Mouse (Mus musculus) midbrain, embryonic 11.5 days (tissue): ENCODE data around the gene Ctnnd1. TPM values are rescaled to one million over a fixed set of nuclear protein-coding genes. Genes with fewer than 3 reads are reported as not detected.

Source experiments
- ATAC-seq: fragments of 200-750 bp; cut with Nextera tagmentation; 2 replicates; pipeline ENCODE4 v1.8.0; 2017; ENCODE audit warnings: moderate TSS enrichment, moderate library complexity; ENCODE audit not compliant: low FRiP score
- DNase-seq: peaks from one replicate; pipeline ENCODE4 v3.0.0; 2015; ENCODE audit warnings: low spot score; ENCODE audit errors: missing footprints
- H3K27ac ChIP-seq: fragments of 300-500 bp; sonication (generic); 2 replicates; pipeline ENCODE4 v1.5.1; 2014; ENCODE audit warnings: low read depth, low read length
- H3K27me3 ChIP-seq: fragments of 300-500 bp; sonication (generic); 2 replicates; pipeline ENCODE4 v1.6.1; 2014; ENCODE audit warnings: mild to moderate bottlenecking, low read length, moderate library complexity, mixed read lengths; ENCODE audit not compliant: control insufficient read depth, insufficient read depth
- H3K36me3 ChIP-seq: fragments of 300-500 bp; sonication (generic); 2 replicates; pipeline ENCODE4 v1.6.1; 2014; ENCODE audit warnings: mild to moderate bottlenecking, low read length, moderate library complexity, mixed read lengths; ENCODE audit not compliant: control insufficient read depth, insufficient read depth
- H3K4me1 ChIP-seq: fragments of 300-500 bp; sonication (generic); 2 replicates; pipeline ENCODE4 v1.6.1; 2014; ENCODE audit warnings: low read length; ENCODE audit not compliant: control insufficient read depth, insufficient read depth
- H3K4me2 ChIP-seq: fragments of 300-500 bp; sonication (generic); 2 replicates; pipeline ENCODE4 v1.6.1; 2014; ENCODE audit warnings: mild to moderate bottlenecking, moderate library complexity
- H3K4me3 ChIP-seq: fragments of 300-500 bp; sonication (generic); 2 replicates; pipeline ENCODE4 v1.5.1; 2014; ENCODE audit warnings: low read depth, low read length
- H3K9ac ChIP-seq: fragments of 300-500 bp; sonication (generic); 2 replicates; pipeline ENCODE4 v1.6.1; 2014; ENCODE audit warnings: low read length
- H3K9me3 ChIP-seq: fragments of 300-500 bp; sonication (generic); 2 replicates; pipeline ENCODE4 v1.6.1; 2016; ENCODE audit warnings: low read length; ENCODE audit not compliant: control insufficient read depth
- WGBS: fragments of 180-500 bp; shearing (Covaris S2); extraction: QIAGEN DNeasy Blood & Tissue Kit; methylation state at CpG from one replicate; pipeline ENCODE4 v1.1.7; 2014; 5-methylcytosine and 5-hydroxymethylcytosine counted together
- polyA plus RNA-seq: library from polyadenylated mRNA; unstranded; fragments of >200 nt; fragmentation: Nextera tagmentation; extraction: Ambion mirVana; gene quantifications from 2 replicates; pipeline ENCODE4 v1.2.1, GENCODE M21; 2014

Gene Ctnnd1
- 36.8 and 38.3 TPM in 2 replicates for polyA plus RNA-seq

DNA sequence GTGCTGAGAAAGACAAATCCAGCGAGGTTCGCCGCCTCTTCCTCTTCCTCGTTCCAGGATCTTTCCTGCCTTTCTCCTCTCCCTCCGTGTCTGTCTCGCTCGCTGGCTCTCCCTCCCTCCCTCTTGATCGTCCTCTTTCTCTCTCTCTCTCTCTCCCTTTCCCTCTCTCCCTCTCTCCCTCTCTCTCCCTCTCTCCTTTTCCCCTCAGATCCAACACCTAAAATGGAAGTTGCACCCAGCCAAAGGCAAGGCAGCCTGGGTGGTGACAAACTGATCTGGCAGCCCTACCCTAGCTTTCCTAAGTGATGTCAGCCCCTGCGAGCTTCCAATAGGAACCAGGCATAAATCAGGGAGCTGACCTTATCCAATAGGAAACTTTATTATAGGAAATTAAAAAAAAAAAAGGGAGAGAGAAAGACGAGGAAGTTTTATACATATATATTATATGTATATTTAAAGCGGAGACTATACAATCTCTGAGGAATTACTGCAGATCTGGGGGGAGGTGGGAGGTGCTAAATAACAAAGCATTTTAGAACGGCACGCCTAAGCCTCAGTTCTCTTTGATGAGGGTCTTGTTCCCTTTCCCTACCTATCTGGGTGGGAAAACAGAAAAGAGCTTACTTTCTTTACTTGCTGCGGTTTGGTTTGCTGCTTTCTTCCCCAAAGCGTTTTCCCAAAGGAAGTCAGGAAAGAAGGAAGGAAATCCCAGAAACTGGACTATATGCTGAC, at the start of gene Ctnnd1:
Ctnnd1 (minus strand) TSS at position 302 of the 732 bp plus-strand sequence.
- ATAC-seq (peak; percentile 98), DNase-seq (peak; percentile 98)
- no peaks in the 10 kb centered on the region; the same call in 1 of the 2 replicates for H3K36me3 ChIP-seq
- H3K27me3 ChIP-seq, result no peaks in the 10 kb centered on the region
- H3K4me3 ChIP-seq, result peak within 1 kb of the TSS; percentile 69
- no peaks in the 10 kb centered on the region for H3K9me3 ChIP-seq
- H3K4me1 ChIP-seq, result peaks cover 6% of the 10 kb centered on the region
- H3K9ac ChIP-seq, result peak within 1 kb of the TSS; percentile 79
- H3K27ac ChIP-seq, result peak within 1 kb of the TSS; percentile 66
- under 1% methylated on average over 15 of the region's 15 CpGs for WGBS
- peak within 1 kb of the TSS; percentile 64 for H3K4me2 ChIP-seq

DNA sequence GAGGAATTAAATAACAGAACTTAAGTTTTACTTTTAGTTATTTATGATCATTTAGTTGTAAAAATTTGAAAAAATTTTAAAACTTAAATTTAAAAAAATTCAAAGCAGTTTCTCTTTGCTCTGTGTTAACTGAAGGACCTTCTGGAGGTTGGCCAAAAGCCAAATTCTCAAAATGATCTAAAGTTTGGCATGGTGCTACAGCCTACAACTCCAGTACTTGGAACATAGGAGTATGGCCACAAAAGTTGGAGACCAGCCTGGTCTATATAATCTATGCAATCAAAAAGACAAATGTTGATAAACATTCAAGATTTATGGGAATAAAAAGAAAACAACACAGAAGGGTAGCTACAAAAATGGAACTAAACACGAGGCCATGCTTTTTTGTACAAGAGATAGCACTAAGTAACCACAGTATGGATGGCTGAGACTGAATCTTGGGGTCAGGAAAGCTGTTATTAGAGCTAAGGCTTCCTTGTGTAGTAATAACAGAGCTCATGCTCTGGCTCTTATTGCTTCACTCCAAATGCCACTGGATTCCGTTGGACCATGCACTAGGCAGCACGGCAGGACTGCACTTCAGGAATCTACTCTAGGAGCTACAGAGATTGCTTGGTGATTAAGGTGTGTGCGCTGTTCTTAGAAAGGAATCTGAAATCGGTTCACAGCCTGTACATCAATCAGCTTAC, 44.6 kb upstream of the Ctnnd1 start:
- Histone ChIP-seq H3K4me2 (no peak overlapping the region), H3K9ac (no peak overlapping the region), H3K36me3 (peaks cover 13% of the 10 kb centered on the region; the same call in 1 of the 2 replicates), H3K27ac (no peak overlapping the region), H3K9me3 (no peaks in the 10 kb centered on the region), H3K4me1 (no peaks in the 10 kb centered on the region), H3K4me3 (no peak overlapping the region), H3K27me3 (no peaks in the 10 kb centered on the region)
- DNase-seq, result no peak
- WGBS, result 92% methylated on average over 5 of the region's 5 CpGs
- no peak for ATAC-seq

DNA sequence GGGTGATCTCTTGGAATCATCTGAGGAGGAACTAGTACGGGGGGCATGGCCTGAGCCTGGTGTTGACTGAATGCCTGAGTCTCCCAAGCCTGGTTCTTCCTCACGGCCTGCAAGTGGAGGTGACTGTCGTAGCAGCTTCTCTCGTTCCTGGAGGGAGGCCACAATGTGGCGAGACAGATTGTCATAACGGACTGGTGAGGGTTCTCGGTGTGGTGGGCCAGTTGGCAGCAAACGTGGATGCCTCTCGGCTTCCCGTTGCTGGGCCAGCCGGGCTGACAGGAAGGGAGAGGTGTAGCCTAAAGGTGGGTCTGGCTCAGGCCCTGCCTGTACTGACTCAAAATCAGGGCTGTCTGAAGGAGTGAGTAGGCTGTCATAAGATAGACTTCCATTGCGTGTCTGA, 39.5 kb upstream of the Ctnnd1 start:
- H3K4me3 ChIP-seq, result no peak overlapping the region
- peaks cover 31% of the 10 kb centered on the region for H3K36me3 ChIP-seq
- no peak overlapping the region for H3K27ac ChIP-seq
- H3K4me1 ChIP-seq, result no peaks in the 10 kb centered on the region
- no peaks in the 10 kb centered on the region for H3K27me3 ChIP-seq
- H3K9me3 ChIP-seq, result no peaks in the 10 kb centered on the region
- DNase-seq (no peak), ATAC-seq (0 out of 2 replicates have a peak, but pooled peaks have one; percentile 30)
- 95% methylated on average over 12 of the region's 12 CpGs for WGBS
- H3K9ac ChIP-seq, result no peak overlapping the region
- H3K4me2 ChIP-seq, result no peak overlapping the region

DNA sequence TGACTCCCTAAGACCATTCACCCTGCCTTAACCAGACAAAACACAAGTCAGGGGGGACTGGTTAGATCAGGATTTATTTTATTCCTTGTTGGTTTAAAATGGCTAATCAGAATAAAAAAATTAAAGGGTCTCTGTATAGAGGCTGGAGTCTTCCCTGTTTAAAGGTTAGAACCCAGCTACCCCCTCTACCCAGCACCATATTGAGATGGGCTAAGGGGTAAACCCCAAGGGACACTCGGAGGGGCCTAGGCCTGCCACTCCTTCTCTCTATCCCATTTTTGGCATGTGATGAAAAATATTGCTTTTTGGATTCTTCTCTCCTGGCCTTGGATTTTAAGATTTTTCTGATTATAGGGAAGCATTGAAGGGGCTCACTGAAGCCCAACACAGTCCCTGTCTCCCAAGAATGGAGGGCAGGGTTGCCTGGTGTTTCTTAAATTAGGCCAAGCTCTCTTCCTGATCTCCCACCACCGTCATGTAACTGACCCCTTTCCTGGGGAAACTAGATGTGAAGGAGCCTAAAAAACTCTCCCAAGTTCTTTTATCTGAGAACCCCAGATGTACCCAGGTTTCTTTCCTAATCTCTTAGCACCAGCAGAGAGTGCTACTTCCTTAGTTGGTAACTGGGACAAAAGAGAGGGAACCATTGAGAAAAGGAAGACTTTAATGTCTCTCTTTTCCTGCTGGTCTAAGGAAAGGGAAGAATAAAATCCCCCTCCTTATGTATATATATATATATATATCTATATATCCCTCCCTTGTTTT, 37.7 kb upstream of the Ctnnd1 start:
- Histone ChIP-seq H3K9me3 (no peaks in the 10 kb centered on the region), H3K27me3 (no peaks in the 10 kb centered on the region), H3K4me2 (no peak overlapping the region), H3K9ac (no peak overlapping the region), H3K27ac (no peak overlapping the region), H3K36me3 (peaks cover 33% of the 10 kb centered on the region), H3K4me1 (no peaks in the 10 kb centered on the region), H3K4me3 (no peak overlapping the region)
- WGBS, result 80% methylated on average over 2 of the region's 2 CpGs
- ATAC-seq (no peak), DNase-seq (no peak)

DNA sequence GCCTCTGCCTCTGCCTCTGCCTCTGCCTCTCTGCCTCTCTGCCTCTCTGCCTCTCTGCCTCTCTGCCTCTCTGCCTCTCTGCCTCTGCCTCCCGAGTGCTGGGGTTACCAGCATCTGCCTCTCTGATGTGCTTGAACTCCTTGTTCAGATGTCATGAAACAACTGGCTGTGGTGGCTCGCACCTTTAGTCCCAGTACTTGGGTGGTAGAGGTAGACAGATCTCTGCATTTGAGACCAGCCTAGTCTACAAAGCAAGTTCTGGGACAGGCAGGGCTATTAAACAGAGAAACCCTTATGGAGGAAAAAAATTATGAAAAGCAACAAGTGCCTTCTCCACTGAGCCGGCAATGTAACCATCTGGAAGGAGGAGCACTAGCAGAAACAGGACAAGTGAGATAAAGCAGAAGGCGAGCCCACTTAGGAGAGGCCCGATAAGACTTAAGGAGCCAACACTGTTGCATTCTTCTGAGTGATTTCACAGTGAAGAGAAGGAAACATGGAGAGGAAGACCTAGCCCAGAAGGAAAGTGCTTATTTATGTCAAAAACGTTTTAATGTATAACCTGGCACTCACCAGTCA, 32.1 kb upstream of the Ctnnd1 start:
- Histone ChIP-seq H3K4me3 (no peak overlapping the region), H3K4me1 (peaks cover 5% of the 10 kb centered on the region), H3K27ac (no peak overlapping the region), H3K27me3 (no peaks in the 10 kb centered on the region), H3K36me3 (peaks cover 11% of the 10 kb centered on the region; the same call in 1 of the 2 replicates), H3K9me3 (no peaks in the 10 kb centered on the region), H3K4me2 (no peak overlapping the region), H3K9ac (no peak overlapping the region)
- ATAC-seq (no peak), DNase-seq (no peak)
- 92% methylated on average over 6 of the region's 6 CpGs for WGBS

DNA sequence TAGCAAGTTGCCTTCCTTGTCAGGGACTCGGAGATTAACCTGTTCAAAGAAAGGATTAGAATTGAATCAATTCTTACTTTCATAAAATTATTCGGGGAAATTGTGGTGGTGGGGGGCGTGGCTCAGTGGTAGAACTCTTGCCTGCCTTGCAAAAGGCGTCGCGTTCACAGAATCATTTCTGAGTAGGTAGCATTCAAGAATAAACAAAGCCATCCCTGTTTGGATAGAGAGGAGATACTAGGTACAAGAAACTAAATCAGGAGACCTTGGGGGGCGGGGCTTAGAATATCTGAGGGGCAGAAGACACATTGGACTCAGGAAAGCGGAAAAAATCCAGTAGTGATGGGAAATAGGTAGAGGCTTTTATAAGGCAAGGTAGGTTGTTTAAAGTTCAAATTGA, 28.5 kb upstream of the Ctnnd1 start, which contains the start of gene Tmx2:
Tmx2 (minus strand) TSS at position 125 of the 400 bp plus-strand sequence.
- Histone ChIP-seq H3K27ac (peak within 1 kb of the TSS; percentile 17; the same call in 1 of the 2 replicates), H3K4me1 (peaks cover 9% of the 10 kb centered on the region), H3K9ac (peak within 1 kb of the TSS; percentile 81), H3K27me3 (no peaks in the 10 kb centered on the region), H3K4me3 (peak within 1 kb of the TSS; percentile 85), H3K9me3 (no peaks in the 10 kb centered on the region), H3K36me3 (0 out of 2 replicates have a peak, but pooled peaks cover 6% of the 10 kb centered on the region), H3K4me2 (peak within 1 kb of the TSS; percentile 53)
- DNase-seq (no peak), ATAC-seq (no peak)
- 18% methylated on average over 8 of the region's 8 CpGs for WGBS

DNA sequence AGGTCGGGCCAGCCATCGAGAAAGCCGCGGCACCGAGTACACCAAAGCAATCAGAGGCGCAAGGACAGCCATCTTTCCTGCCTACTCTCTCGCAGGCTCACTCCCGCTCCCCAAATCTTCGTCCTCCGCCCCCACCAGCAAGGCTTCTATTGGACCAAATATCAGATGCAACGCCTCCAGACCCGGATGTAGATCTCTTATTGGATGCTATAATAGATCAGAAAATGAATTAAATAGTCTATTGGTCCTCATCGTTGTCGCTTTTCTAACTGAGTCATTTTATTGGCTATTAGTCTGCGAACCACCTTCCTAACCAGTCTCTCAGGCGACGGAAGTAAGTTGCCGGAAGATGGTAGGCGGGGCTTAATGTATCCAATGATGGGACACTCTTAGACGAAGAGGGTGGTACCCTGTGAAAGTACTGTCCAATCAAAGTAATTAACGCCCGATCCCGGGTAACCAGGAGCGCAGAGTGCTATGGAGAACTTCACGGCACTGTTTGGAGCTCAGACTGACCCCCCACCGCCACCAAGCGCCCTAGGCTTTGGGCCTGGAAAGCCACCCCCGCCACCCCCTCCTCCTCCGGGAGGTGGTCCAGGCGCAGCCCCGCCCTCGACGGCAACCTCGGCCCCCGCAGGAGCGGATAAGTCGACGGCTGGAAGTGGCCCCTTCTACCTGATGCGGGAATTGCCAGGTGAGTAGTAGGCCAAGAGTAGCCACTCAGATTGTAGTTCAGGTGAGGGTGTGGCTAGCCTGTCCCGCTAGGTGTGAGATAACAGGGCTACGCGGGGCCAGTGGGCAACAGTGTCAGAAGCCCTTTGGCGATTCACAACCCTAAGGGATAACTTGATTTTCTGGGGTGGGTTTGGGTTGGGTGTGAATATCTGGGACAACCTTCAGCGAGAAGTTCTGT, 27.7 kb upstream of the Ctnnd1 start, which contains the start of the genes Gm28635 and Med19:
Gm28635 (minus strand) TSS at position 74 of the 913 bp plus-strand sequence.
Med19 (plus strand) TSS at position 435 of the 913 bp plus-strand sequence.
- Histone ChIP-seq H3K4me2 (peak within 1 kb of the TSS; percentile 73), H3K4me3 (peak within 1 kb of the TSS; percentile 85), H3K27me3 (no peaks in the 10 kb centered on the region), H3K27ac (peak within 1 kb of the TSS; percentile 17; the same call in 1 of the 2 replicates), H3K9ac (peak within 1 kb of the TSS; percentile 81), H3K4me1 (peaks cover 9% of the 10 kb centered on the region), H3K9me3 (no peaks in the 10 kb centered on the region), H3K36me3 (peaks cover 6% of the 10 kb centered on the region; the same call in 1 of the 2 replicates)
- under 1% methylated on average over 43 of the region's 44 CpGs for WGBS
- ATAC-seq (peak; percentile 100), DNase-seq (peak; percentile 98)
